Mouse (Mus musculus): Measurements from ENCODE around the gene Pklr.
"Not testable (repeated sequence)": the region's sequence is repeated elsewhere in the genome, so short reads cannot be mapped to it uniquely, and the experiment has no call there.

The Pklr gene

DNA sequence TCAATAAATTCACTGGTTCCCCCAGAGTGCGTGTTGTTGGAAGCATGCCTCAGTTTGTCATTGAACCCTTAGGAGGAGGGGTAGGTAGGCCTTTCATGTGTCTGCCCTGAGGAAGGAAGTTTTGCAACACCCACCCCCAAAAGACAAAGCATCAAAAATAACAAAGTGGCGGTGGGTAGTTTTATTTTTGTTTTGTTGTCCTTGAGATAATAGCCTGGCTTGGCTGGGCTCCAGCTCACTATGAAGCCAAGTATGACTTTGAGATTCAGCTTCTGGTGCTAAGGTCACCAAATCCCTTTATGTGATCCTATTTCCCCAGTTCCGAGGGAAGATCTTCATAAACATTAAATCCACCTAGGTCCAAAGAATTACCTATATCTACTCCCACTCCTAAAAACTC lies 11.7 kb upstream of the Pklr start:
- DNase-seq (ENCODE audit: low spot score in 2 of 2) = no peak

DNA sequence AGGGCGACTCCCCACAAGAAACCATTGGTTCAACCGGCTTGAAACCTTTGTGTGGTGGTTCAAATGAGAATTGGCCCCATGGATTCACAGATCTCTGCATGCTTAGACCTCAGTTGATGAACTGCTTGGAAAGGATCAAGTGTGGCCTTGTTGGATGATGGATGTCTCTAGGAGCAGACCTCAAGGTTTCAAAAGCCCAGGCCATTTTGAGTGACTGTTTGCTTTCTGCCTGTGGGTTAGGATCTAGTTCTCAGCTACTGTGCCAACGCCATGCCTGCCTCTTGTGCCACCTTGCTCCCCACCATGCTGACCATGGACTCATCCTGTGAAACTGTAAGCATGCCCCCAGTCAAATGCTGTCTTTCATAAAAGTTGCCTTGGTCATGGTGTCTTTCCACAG lies 10.0 kb upstream of the Pklr start:
- DNase-seq (ENCODE audit: low spot score in 2 of 2) = no peak

DNA sequence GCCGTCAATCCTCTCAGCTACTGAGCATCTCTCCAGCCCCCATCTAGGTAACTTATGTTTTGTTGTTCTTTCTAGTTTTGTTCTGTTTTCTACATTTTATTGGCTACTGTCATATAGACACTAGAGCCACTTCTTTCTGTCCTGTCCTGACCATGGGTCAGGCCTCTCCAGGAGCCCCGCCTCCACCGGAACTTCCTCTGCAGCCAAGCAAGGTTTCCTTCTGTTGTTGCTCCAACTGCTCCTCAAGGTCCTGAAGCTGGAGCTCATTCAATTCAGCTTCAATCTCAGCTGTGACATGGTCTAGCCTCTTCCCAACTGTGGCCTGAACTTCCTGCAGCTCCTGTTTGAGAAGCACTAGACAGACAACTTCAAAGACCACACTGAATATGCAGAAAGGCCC lies 6.0 kb upstream of the Pklr start:
- DNase-seq (ENCODE audit: low spot score in 2 of 2) = no peak

- no peak for DNase-seq (ENCODE audit: low spot score in 2 of 2)
These were observed 4.1 kb upstream of the Pklr start for GRCm38 (mm10) chr3:89131816-89132215.

DNA sequence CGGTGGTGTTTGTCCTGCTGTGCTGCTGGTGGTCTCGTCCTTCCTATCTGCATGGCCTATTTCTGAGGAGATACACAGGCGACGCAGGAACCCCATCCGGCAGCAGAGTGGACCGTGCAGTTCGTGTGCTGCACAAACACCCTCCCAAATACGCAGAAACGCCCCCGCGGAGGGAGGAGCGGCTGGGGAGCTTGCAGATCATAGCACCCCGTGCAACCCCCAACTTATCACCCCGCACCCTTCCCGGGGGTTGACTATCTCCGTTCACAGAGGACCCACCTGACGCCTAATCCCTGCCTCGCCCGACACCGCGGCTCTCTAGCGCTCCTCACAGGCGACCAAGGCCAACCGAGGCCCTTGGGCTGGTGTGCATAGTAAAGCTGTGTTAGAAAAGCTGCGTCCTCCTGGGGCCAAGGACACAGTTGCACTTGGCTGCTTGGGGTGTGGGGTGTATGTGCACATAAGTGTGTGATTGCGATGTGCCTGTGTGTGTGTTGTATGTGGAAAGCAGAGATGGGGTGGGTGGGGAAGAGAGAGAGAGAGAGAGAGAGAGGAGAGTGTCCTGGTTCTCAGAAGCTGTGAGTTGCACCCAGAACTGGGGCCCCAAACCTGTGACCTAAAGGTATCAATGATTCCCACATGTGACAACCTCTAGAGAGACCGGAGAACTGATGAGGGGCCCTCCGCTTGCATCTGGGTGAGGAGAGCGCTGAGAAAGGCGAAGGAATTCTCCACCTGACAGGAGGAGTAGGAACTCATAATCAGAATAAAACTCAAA lies 3.5 kb upstream of the Pklr start:
- DNase-seq (ENCODE audit: low spot score in 2 of 2) = no peak

GRCm38 (mm10) chr3:89133063-89133450 lies 2.9 kb upstream of the Pklr start:
- DNase-seq (ENCODE audit: low spot score in 2 of 2) = no peak

DNA sequence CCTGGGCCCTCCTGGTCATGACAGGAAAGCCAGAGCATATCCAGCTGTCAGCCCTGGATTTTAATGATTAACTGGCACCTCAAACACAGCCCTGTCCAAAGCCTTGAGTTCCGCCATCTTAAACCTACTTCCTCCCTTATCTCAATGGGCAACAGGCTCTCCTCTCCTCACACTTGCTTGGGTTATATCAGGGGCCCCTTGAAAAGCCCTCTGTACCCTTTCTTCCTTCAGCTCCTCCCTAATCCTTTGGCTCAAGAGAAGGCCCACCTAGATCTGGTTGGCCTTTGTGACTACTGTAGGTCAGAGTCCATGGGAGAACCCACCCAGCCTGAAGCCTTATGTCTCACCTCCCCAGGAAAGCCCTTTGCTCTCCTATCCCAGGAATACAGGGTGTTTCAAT lies 2.2 kb upstream of the Pklr start:
- no peak for DNase-seq (ENCODE audit: low spot score in 2 of 2)

GRCm38 (mm10) chr3:89136365-89136764 lies 423 bp downstream of the Pklr start:
- DNase-seq (ENCODE audit: low spot score in 2 of 2) = no peak

GRCm38 (mm10) chr3:89144821-89145220 lies 8.9 kb downstream of the Pklr start:
- DNase-seq (ENCODE audit: low spot score in 2 of 2) = no peak

GRCm38 (mm10) chr3:89145566-89145965 lies 9.6 kb downstream of the Pklr start:
- no peak for DNase-seq (ENCODE audit: low spot score in 2 of 2)

DNA sequence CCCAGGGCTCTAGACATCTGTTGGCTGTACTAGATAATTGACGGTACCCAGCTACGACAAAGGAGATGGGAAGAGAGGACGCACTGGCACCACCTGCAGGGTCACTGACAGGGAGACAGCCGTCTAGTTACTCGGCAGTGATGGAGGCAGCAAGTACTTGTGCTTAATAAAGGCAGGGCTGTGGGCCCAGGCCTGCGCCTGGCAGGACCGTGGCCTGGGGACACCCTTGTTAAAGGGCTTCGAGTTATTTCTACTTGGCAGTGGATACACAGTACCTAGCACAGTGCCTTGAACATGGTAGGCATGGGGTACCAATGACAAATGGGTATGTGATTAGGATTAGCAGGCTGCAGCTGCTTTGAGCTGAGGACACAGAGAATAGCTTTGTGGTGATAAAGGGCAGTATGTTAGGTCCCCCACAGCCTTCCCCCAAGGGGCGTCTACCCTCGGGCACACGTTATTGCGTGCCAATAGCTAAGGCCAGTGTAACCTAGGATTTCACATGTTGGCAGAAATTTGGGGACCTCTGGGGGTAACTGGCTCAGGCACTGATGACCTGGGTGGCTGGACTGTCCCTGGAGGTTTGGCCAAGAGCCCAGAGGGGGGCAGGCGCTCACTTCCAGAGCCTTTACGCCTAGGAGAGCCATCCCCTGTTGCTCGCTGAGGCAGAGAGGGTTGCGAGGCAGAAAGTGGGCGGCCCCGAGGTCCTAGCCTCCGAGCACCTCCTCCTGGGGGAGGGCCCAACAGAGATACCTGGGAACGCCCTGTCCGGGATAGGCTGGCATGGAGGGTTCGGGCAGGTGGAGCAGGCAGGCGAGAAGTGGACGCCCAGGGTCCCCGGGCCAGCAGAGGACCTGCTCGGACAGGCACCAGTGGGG lies 11.4 kb downstream of the Pklr start:
- peak; percentile 12 to 29 for DNase-seq (ENCODE audit: low spot score in 2 of 2)

GRCm38 (mm10) chr3:89147979-89148311 lies 12.0 kb downstream of the Pklr start:
- DNase-seq (ENCODE audit: low spot score in 2 of 2) = no peak

GRCm38 (mm10) chr3:89148567-89148966 lies 12.6 kb downstream of the Pklr start:
- DNase-seq (ENCODE audit: low spot score in 2 of 2) = no peak

GRCm38 (mm10) chr3:89152084-89152835 lies 16.3 kb downstream of the Pklr start:
- no peak for DNase-seq (ENCODE audit: low spot score in 2 of 2)

GRCm38 (mm10) chr3:89156951-89157350 lies 21.0 kb downstream of the Pklr start:
- DNase-seq (ENCODE audit: low spot score in 2 of 2) = no peak

GRCm38 (mm10) chr3:89158651-89159050 lies 22.7 kb downstream of the Pklr start:
- no peak for DNase-seq (ENCODE audit: low spot score in 2 of 2)

DNA sequence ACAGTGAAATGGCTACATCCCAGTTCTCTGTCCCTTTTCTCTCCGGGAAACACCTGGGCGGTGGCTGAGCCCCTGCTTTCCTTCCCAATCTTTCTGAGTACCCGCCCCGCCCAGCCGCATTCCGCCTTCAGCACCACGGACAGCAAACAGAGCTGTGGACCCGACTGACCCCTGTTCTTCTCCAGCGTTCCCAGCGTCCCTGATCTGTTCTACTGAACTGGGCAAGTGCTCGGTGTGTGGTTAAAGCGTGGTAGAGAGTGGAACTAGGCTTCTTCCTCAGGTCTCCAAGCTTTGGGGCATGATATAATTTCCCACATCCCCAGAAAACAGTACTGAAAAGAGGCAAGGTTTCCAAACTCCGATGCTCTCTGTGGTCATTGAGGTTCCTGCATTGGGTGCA lies 23.3 kb downstream of the Pklr start:
- peak; percentile 49 to 59 for DNase-seq (ENCODE audit: low spot score in 2 of 2)

GRCm38 (mm10) chr3:89159616-89160344 lies 23.8 kb downstream of the Pklr start, which contains the start of gene Hcn3:
Hcn3 (minus strand) TSS chr3:89160196.
- no peak for DNase-seq (ENCODE audit: low spot score in 2 of 2)

- not testable (repeated sequence) for DNase-seq (ENCODE audit: low spot score in 2 of 2)
These were observed 25.3 kb downstream of the Pklr start for GRCm38 (mm10) chr3:89161207-89161606.

DNA sequence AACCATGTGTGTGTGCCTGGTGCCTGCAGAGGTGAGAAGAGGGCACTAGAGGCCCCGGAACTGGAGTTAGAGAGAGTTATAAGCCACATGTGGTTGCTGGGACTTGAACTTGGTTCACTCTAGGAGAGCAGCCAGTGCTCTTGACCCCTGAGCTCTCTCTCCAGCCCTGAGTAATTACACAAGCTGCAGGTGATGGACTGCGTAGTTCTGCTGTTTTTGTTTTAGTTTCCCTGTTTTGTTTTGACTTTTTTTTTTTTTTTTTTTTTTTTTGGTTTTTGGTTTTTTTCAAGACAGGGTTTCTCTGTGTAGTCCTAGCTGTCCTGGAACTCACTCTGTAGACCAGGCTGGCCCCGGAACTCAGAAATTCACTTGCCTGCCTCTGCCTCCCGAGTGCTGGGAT lies 25.8 kb downstream of the Pklr start:
- DNase-seq (ENCODE audit: low spot score in 2 of 2) = no peak

GRCm38 (mm10) chr3:89163123-89163522 lies 27.2 kb downstream of the Pklr start:
- no peak for DNase-seq (ENCODE audit: low spot score in 2 of 2)
